22 mouse cellular contexts compared by ENCODE assay signal in genomic region chr8:88309881-88310280, GRCm38 (mm10). TPM values are rescaled to one million over a fixed set of nuclear protein-coding genes. Genes with fewer than 3 reads are reported as not detected.
DNase-seq lines count a peak whose midpoint lies in the region; ATAC-seq and TF ChIP-seq lines count a peak whose summit lies in the region.
"Had no signal": no experiment of that assay in that cellular context is flagged by ENCODE, and none has a peak within 500 bp of the region (broad histone marks: within the 10 kb centered on the region; RNA-seq: fewer than 3 reads in every experiment).

No protein-coding gene starts in this region.

- intact Hi-C loops in gastrocnemius, postnatal 14 days (cut with DNase I; ENCODE audit: low total_unique reads) = loop anchor here (5.0 kb wide), 1 partner anchor 38 kb away; the partner anchor contains the start of gene Adcy7

- WGBS in liver, embryonic 16.5 days (ENCODE audit: insufficient replicate concordance) = 82% methylated on average over 7 of the region's 7 CpGs
- WGBS in liver, embryonic 11.5 days = 87% methylated on average over 7 of the region's 7 CpGs
- 71% methylated on average over 7 of the region's 7 CpGs for WGBS in bone marrow, adult 2 months
- WGBS in midbrain, embryonic 13.5 days = 90% methylated on average over 7 of the region's 7 CpGs

- H3K9me3 ChIP-seq in liver, embryonic 16.5 days (replicated peaks; ENCODE audit: control insufficient read depth, low read length) = no peaks in the 10 kb centered on the region
- H3K9me3 ChIP-seq in liver, embryonic 11.5 days (ENCODE audit: control insufficient read depth, low read length) = no peaks in the 10 kb centered on the region
- H3K9me3 ChIP-seq in midbrain, embryonic 13.5 days = no peaks in the 10 kb centered on the region
- H3K9me3 ChIP-seq: forebrain, embryonic 10.5 days; forebrain, embryonic 13.5 days; hindbrain, embryonic 12.5 days; hindbrain, embryonic 15.5 days had no signal

- 0 out of 2 replicates have a peak, but pooled peaks have one; percentile 10 for ATAC-seq in liver, embryonic 16.5 days (ENCODE audit: low read depth)
- no peak for ATAC-seq in liver, embryonic 11.5 days (replicated peaks; ENCODE audit: low FRiP score)
- no peak for ATAC-seq in midbrain, embryonic 13.5 days
- ATAC-seq: activated CD4-positive, CD25-positive, alpha-beta regulatory T cell, adult 4 months; CD4-positive, CD25-positive, alpha-beta regulatory T cell, adult 4 months; forebrain, embryonic 13.5 days; forebrain, embryonic 16.5 days had no signal

- H3K9ac ChIP-seq in liver, embryonic 16.5 days (ENCODE audit: low read depth, low read length) = no peak overlapping the region
- H3K9ac ChIP-seq in liver, embryonic 11.5 days (ENCODE audit: low read depth, low read length) = no peak overlapping the region
- no peak overlapping the region for H3K9ac ChIP-seq in midbrain, embryonic 13.5 days (replicated peaks)
- H3K9ac ChIP-seq: forebrain, embryonic 13.5 days; hindbrain, embryonic 12.5 days; hindbrain, embryonic 15.5 days had no signal

- no peak for TF ChIP-seq POLR2A in bone marrow, adult 2 months (IDR thresholded peaks at IDR 0.05; ENCODE audit: borderline replicate concordance, control insufficient read depth, low read depth, low read length)

- TF ChIP-seq CTCF in bone marrow, adult 2 months (IDR thresholded peaks at IDR 0.05; ENCODE audit: control insufficient read depth, insufficient read depth, low read length) = no peak

- no peak overlapping the region for H3K4me3 ChIP-seq in liver, embryonic 16.5 days (ENCODE audit: low read depth, low read length)
- no peak overlapping the region for H3K4me3 ChIP-seq in liver, embryonic 11.5 days (ENCODE audit: low read depth, low read length)
- no peak overlapping the region for H3K4me3 ChIP-seq in bone marrow, adult 2 months (replicated peaks; ENCODE audit: control insufficient read depth, low read depth, low read length)
- no peak overlapping the region for H3K4me3 ChIP-seq in midbrain, embryonic 13.5 days (replicated peaks)
- H3K4me3 ChIP-seq: forebrain, embryonic 10.5 days; forebrain, embryonic 13.5 days; hindbrain, embryonic 12.5 days; hindbrain, embryonic 15.5 days had no signal

- peaks cover 41% of the 10 kb centered on the region for H3K36me3 ChIP-seq in liver, embryonic 16.5 days (ENCODE audit: control insufficient read depth, insufficient read depth)
- H3K36me3 ChIP-seq in liver, embryonic 11.5 days (ENCODE audit: control insufficient read depth, insufficient read depth, low read length) = peaks cover 25% of the 10 kb centered on the region; the same call in 1 of the 2 replicates
- no peaks in the 10 kb centered on the region for H3K36me3 ChIP-seq in midbrain, embryonic 13.5 days
- H3K36me3 ChIP-seq: forebrain, embryonic 10.5 days; hindbrain, embryonic 12.5 days; hindbrain, embryonic 15.5 days had no signal

- DNase-seq in gastrocnemius, postnatal 14 days = peak; percentile 3
- DNase-seq in gastrocnemius, postnatal 25 days = no peak
- DNase-seq in liver, embryonic 11.5 days (ENCODE audit: low spot score) = no peak
- DNase-seq in B cell, adult 2 months = peak; percentile 49 to 57
- DNase-seq in layer of hippocampus, adult 11-12 months (ENCODE audit: low spot score) = no peak
- DNase-seq: adrenal gland, adult 8-10 months; adrenal gland, postnatal 25 days; cerebellum, adult 18-20 months; cerebellum, adult 9-10 months; cerebellum, postnatal 14 days; heart, adult 18-20 months had no signal

- H3K27ac ChIP-seq in liver, embryonic 16.5 days (ENCODE audit: low read length) = no peak overlapping the region
- no peak overlapping the region for H3K27ac ChIP-seq in liver, embryonic 11.5 days (ENCODE audit: low read depth, low read length)
- peak overlapping the region; percentile 31; the same call in 1 of the 2 replicates for H3K27ac ChIP-seq in bone marrow, adult 2 months (ENCODE audit: control insufficient read depth, insufficient read depth, low read depth, low read length, poor library complexity)
- no peak overlapping the region for H3K27ac ChIP-seq in midbrain, embryonic 13.5 days
- H3K27ac ChIP-seq: forebrain, embryonic 10.5 days; forebrain, embryonic 13.5 days; hindbrain, embryonic 12.5 days; hindbrain, embryonic 15.5 days had no signal

- H3K4me2 ChIP-seq in liver, embryonic 16.5 days (ENCODE audit: low read depth, low read length) = no peak overlapping the region
- no peak overlapping the region for H3K4me2 ChIP-seq in liver, embryonic 11.5 days
- H3K4me2 ChIP-seq in midbrain, embryonic 13.5 days (replicated peaks) = no peak overlapping the region
- H3K4me2 ChIP-seq: forebrain, embryonic 13.5 days; heart, embryonic 11.5 days; hindbrain, embryonic 12.5 days; hindbrain, embryonic 15.5 days had no signal

- no peaks in the 10 kb centered on the region for H3K27me3 ChIP-seq in liver, embryonic 16.5 days (ENCODE audit: control insufficient read depth, insufficient read depth, low read depth, low read length)
- H3K27me3 ChIP-seq in liver, embryonic 11.5 days (replicated peaks; ENCODE audit: control insufficient read depth, insufficient read depth, low read length) = no peaks in the 10 kb centered on the region
- H3K27me3 ChIP-seq in midbrain, embryonic 13.5 days = no peaks in the 10 kb centered on the region
- H3K27me3 ChIP-seq: forebrain, embryonic 13.5 days; hindbrain, embryonic 12.5 days; hindbrain, embryonic 15.5 days had no signal

- H3K4me1 ChIP-seq in liver, embryonic 16.5 days (ENCODE audit: control insufficient read depth, low read depth, low read length) = peaks cover 3% of the 10 kb centered on the region; the same call in 1 of the 2 replicates
- H3K4me1 ChIP-seq in liver, embryonic 11.5 days (replicated peaks; ENCODE audit: control insufficient read depth, insufficient read depth, low read length) = no peaks in the 10 kb centered on the region
- peaks cover 9% of the 10 kb centered on the region for H3K4me1 ChIP-seq in bone marrow, adult 2 months (ENCODE audit: control insufficient read depth, insufficient read depth, low read length)
- H3K4me1 ChIP-seq in midbrain, embryonic 13.5 days (replicated peaks) = no peaks in the 10 kb centered on the region
- H3K4me1 ChIP-seq: forebrain, embryonic 10.5 days; forebrain, embryonic 13.5 days; hindbrain, embryonic 12.5 days; hindbrain, embryonic 15.5 days had no signal

RNA-seq across cellular contexts. Expression of gene Adcy7, which starts 37.7 kb away (rescaled TPM):
- total RNA-seq in gastrocnemius, postnatal 14 days (2021) = 10 to 100 TPM in 1 of 2 experiments, 1 to 10 TPM in 1; 6.8 to 13.3 TPM
- 1 to 10 TPM; 6.7 to 7.9 TPM for total RNA-seq in gastrocnemius, postnatal 25 days (2021)
- polyA plus RNA-seq in liver, embryonic 16.5 days (2015; fragmentation: Nextera tagmentation; extraction: Ambion mirVana) = 18.5 and 19.8 TPM in 2 replicates
- polyA plus RNA-seq in liver, embryonic 11.5 days (2014; fragmentation: Nextera tagmentation; extraction: Ambion mirVana) = 46.6 and 49.7 TPM in 2 replicates
- 18.7 and 66.8 TPM in 2 replicates for polyA plus RNA-seq in bone marrow, adult 2 months (2011; ENCODE audit: insufficient read depth, insufficient read length, low replicate concordance, missing spikeins)
- polyA plus RNA-seq in midbrain, embryonic 13.5 days (2015; fragmentation: Nextera tagmentation; extraction: Ambion mirVana) = 1.3 and 1.7 TPM in 2 replicates

RNA-seq across cellular contexts. Expression of gene Brd7, which starts 52.1 kb away (rescaled TPM):
- total RNA-seq in gastrocnemius, postnatal 14 days (2021) = 10 to 100 TPM; 60.9 to 71.4 TPM
- total RNA-seq in gastrocnemius, postnatal 25 days (2021) = 10 to 100 TPM; 63.3 to 72.9 TPM
- polyA plus RNA-seq in liver, embryonic 16.5 days (2015; fragmentation: Nextera tagmentation; extraction: Ambion mirVana) = 23.7 and 23.8 TPM in 2 replicates
- 77.7 and 82.7 TPM in 2 replicates for polyA plus RNA-seq in liver, embryonic 11.5 days (2014; fragmentation: Nextera tagmentation; extraction: Ambion mirVana)
- polyA plus RNA-seq in bone marrow, adult 2 months (2011; ENCODE audit: insufficient read depth, insufficient read length, low replicate concordance, missing spikeins) = 128 and 151 TPM in 2 replicates
- polyA plus RNA-seq in midbrain, embryonic 13.5 days (2015; fragmentation: Nextera tagmentation; extraction: Ambion mirVana) = 72.0 and 79.9 TPM in 2 replicates

Comparison
In these comparisons a context has a peak if more than half of its experiments do, and no peak if none do; other contexts are left out.
1. DNase-seq: peak in gastrocnemius, postnatal 14 days (single experiment) and B cell, adult 2 months (2 of 2); none in gastrocnemius, postnatal 25 days (single experiment), liver, embryonic 11.5 days (single experiment) and layer of hippocampus, adult 11-12 months (single experiment).